Mouse (Mus musculus) hindbrain, embryonic 10.5 days (tissue): Measurements from ENCODE around the gene Gm6096. TPM values are rescaled to one million over a fixed set of nuclear protein-coding genes. Genes with fewer than 3 reads are reported as not detected.

Experiments used
- DNase-seq: peaks from one replicate; pipeline ENCODE4 v3.0.0-alpha.2; 2017; ENCODE audit warnings: low spot score
- H3K27ac ChIP-seq: fragments of 300-500 bp; sonication (generic); 2 replicates; pipeline ENCODE4 v1.5.1; 2016; ENCODE audit warnings: mild to moderate bottlenecking, moderate library complexity
- H3K27me3 ChIP-seq: fragments of 300-500 bp; sonication (generic); 2 replicates; pipeline ENCODE4 v1.6.1; 2016; ENCODE audit warnings: mild to moderate bottlenecking; ENCODE audit not compliant: poor library complexity, insufficient read depth, severe bottlenecking
- H3K36me3 ChIP-seq: fragments of 300-500 bp; sonication (generic); 2 replicates; pipeline ENCODE4 v1.6.1; 2016; ENCODE audit warnings: mild to moderate bottlenecking, moderate library complexity
- H3K4me1 ChIP-seq: fragments of 300-500 bp; sonication (generic); replicated peaks from 2 replicates; pipeline ENCODE4 v1.6.1; 2016; ENCODE audit warnings: mild to moderate bottlenecking
- H3K4me3 ChIP-seq: fragments of 300-500 bp; sonication (generic); 2 replicates; pipeline ENCODE4 v1.5.1; 2016; ENCODE audit warnings: mild to moderate bottlenecking, moderate library complexity
- H3K9me3 ChIP-seq: fragments of 300-500 bp; sonication (generic); 2 replicates; pipeline ENCODE4 v1.6.1; 2016; ENCODE audit warnings: mild to moderate bottlenecking, moderate library complexity
- WGBS: fragments of 180-500 bp; shearing (Covaris S2); methylation state at CpG from one replicate; pipeline ENCODE4 v1.1.7; 2016; 5-methylcytosine and 5-hydroxymethylcytosine counted together
- polyA plus RNA-seq: library from polyadenylated mRNA; unstranded; fragments of >200 nt; fragmentation: Nextera tagmentation; extraction: Ambion mirVana; gene quantifications from 2 replicates; pipeline ENCODE4 v1.2.1, GENCODE M21; 2016

Gene Gm6096
- polyA plus RNA-seq, 1 experiment from 2014 or later, result not detected

DNA sequence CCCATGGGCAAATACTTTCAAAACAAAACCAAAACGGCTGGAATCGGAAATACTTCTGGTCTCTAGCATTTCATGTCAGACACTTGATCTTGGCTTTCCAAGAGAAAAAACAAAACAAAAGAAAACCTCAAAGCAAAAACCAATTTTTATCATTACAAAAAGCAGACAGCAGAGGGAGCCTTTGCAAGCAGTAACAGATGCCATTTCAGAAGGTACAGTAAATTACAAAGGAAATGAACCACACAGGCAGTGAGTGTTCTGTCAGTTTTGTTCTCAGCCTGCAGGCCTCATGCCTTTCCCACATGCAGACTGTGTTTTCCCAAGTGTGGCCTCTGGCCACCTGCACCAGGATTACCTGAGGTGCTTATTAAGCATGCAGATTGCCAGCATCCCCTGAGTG lies 1.2 kb downstream of the Gm6096 start:
- no peaks in the 10 kb centered on the region for H3K4me1 ChIP-seq
- H3K27ac ChIP-seq, result no peak overlapping the region
- H3K36me3 ChIP-seq, result peaks cover 78% of the 10 kb centered on the region
- no peak for DNase-seq
- no peak overlapping the region for H3K4me3 ChIP-seq
- H3K27me3 ChIP-seq, result no peaks in the 10 kb centered on the region
- 87% methylated on average over 2 of the region's 2 CpGs for WGBS
- H3K9me3 ChIP-seq, result no peaks in the 10 kb centered on the region

DNA sequence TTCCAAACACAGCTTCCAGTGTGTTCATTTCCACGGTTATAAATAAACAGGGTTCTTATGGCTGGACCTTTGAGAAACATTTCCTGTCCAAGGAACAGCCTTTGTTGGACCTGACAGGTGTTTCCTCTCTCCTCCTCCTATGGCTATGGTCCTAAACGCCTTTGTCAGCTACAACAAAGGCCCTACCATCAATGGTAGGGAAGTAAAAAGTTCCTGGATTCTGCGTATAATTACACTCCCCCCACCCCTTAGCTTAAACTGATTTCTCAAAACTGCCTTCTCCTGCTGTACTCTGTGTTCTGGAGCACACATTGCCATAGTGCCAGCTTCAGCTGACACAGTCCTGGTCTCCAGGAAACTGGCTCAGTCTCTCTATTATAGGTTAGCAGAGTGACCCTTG lies 4.3 kb downstream of the Gm6096 start:
- 79% methylated on average over 3 of the region's 3 CpGs for WGBS
- H3K27ac ChIP-seq, result no peak overlapping the region
- no peaks in the 10 kb centered on the region for H3K27me3 ChIP-seq
- no peaks in the 10 kb centered on the region for H3K9me3 ChIP-seq
- peaks cover 65% of the 10 kb centered on the region for H3K36me3 ChIP-seq
- no peaks in the 10 kb centered on the region for H3K4me1 ChIP-seq
- no peak overlapping the region for H3K4me3 ChIP-seq
- no peak for DNase-seq

DNA sequence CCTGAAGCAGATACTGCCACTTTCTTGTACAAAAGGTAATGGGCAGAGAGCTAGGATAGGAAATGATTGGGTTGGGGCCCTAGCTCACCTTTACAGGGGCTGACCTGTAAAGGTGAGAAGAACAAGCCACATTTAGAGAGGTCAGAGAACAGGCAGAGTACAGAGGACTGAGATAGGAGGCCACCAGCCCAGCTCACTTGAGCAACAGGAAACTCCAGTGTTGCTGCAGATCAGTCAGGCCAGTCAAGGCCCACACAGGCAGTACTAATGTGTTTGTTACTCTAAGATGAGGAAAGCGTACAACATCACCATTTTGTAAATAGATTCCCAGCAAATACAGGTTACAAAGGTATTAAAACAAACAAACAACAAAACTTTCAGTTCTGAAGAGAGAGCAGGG lies 5.1 kb downstream of the Gm6096 start:
- no peaks in the 10 kb centered on the region for H3K4me1 ChIP-seq
- no peak for DNase-seq
- 98% methylated on average over 1 of the region's 1 CpGs for WGBS
- H3K27ac ChIP-seq, result no peak overlapping the region
- no peaks in the 10 kb centered on the region for H3K27me3 ChIP-seq
- H3K9me3 ChIP-seq, result no peaks in the 10 kb centered on the region
- H3K36me3 ChIP-seq, result peaks cover 64% of the 10 kb centered on the region
- H3K4me3 ChIP-seq, result no peak overlapping the region

DNA sequence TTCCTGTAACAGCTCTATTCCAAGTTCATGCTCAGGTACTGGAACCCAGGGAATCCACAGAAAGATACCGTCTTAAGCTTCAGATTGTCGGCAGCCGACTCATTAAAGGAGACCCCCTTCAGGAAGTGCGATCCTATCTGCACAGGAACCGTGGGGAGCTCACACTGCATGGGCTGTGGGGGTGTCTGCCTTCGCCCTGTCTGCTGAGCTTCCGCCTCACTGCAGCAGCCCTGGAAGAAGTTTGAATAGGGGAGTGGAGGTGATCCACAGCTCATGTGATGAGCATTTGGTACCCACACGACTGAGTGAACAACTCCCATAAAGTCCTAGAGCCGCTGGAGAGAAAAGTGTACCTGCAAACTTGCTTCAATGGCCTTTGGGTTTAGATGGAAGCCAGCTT lies 6.4 kb downstream of the Gm6096 start:
- Histone ChIP-seq H3K27me3 (no peaks in the 10 kb centered on the region), H3K36me3 (peaks cover 71% of the 10 kb centered on the region), H3K9me3 (no peaks in the 10 kb centered on the region), H3K4me3 (no peak overlapping the region), H3K4me1 (no peaks in the 10 kb centered on the region), H3K27ac (no peak overlapping the region)
- 84% methylated on average over 9 of the region's 9 CpGs for WGBS
- DNase-seq, result no peak

DNA sequence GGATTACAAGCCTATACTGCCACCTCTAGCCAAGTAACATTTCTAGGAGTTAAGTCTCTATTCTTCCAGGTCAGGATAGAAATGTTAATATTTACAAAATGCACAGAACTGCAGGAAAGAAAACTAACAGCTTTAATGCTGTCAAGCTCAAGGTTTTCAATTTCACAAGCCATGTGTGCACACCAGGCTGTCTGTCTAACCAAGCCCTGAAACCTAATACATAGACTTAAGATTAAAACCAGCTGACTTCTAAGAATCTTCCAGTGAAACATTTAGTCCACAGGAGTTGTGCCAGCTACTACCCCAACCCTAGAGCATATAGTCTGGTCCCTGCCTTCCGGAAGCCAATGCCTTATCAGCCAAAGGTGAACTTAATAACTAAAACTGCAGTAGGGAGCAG lies 7.6 kb downstream of the Gm6096 start:
- Histone ChIP-seq H3K27me3 (no peaks in the 10 kb centered on the region), H3K36me3 (peaks cover 70% of the 10 kb centered on the region), H3K4me3 (no peak overlapping the region), H3K9me3 (no peaks in the 10 kb centered on the region), H3K27ac (no peak overlapping the region), H3K4me1 (no peaks in the 10 kb centered on the region)
- DNase-seq, result no peak
- 78% methylated on average over 1 of the region's 1 CpGs for WGBS

DNA sequence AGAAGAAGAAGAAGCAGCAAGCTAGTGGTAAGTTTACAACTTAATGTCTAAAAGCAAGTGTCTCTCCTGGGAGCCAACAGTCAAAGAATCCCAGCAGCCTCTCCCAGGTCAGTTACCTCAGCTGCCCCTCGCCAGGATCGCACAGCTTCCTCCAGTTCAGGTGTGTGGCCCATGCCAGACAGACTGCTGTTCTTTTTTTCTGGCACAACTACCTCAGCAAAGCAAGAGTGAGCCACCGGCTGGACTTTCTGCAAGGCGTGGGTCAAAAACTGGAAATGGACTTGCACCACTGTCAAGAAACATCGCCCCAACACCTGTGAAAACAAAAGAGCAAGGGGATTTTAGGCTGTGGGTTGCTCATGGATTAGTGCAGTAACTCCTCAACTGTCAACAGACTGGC lies 12.6 kb downstream of the Gm6096 start:
- peaks cover 37% of the 10 kb centered on the region for H3K36me3 ChIP-seq
- H3K27ac ChIP-seq, result no peak overlapping the region
- no peaks in the 10 kb centered on the region for H3K4me1 ChIP-seq
- 93% methylated on average over 5 of the region's 5 CpGs for WGBS
- H3K4me3 ChIP-seq, result no peak overlapping the region
- no peaks in the 10 kb centered on the region for H3K27me3 ChIP-seq
- H3K9me3 ChIP-seq, result no peaks in the 10 kb centered on the region
- DNase-seq, result no peak

DNA sequence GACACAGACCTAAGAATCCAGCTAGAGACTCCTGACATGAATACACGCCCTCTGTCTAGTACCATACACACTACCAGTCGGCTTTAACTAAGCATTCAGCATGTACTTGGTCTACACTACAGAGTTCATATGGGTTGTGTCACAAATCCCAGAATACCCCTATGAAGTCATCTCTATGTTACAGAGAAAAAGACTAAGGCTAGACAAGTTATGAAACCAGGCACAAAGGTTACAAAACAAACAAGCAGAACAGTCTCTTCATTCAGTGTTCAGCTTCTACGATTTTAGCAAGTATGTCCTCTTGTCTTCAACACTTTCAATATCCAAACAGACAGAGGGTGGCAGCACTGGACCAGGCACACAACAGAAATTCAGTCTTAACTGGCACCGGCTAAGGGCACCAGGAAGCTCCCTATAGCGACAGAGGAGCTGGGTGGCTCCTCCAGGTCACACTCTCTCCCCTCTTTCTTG lies 15.1 kb downstream of the Gm6096 start:
- H3K4me3 ChIP-seq, result no peak overlapping the region
- no peak for DNase-seq
- H3K36me3 ChIP-seq, result peaks cover 29% of the 10 kb centered on the region
- H3K4me1 ChIP-seq, result no peaks in the 10 kb centered on the region
- 70% methylated on average over 5 of the region's 5 CpGs for WGBS
- H3K27me3 ChIP-seq, result no peaks in the 10 kb centered on the region
- no peak overlapping the region for H3K27ac ChIP-seq
- H3K9me3 ChIP-seq, result no peaks in the 10 kb centered on the region

DNA sequence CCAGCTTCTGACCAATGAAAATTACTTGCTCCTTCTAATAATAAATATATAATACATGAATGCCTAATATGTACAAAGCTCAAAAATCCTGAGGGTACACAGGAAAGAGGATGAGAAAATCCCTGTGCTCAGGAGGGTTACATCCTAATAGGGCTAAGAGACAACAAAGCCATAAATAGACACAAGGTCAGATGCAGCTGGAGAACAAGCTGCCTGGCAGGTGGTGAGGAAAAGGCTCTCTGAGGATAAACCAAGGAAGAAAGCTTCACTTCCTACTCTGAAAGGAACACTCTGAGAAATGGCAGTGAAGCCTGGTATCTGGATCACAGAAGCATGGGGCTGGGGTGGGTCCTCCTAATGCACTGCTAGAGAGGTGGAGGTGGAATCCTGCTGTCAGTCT lies 15.6 kb downstream of the Gm6096 start:
- no peak for DNase-seq
- H3K27me3 ChIP-seq, result no peaks in the 10 kb centered on the region
- no peak overlapping the region for H3K27ac ChIP-seq
- H3K36me3 ChIP-seq, result peaks cover 26% of the 10 kb centered on the region
- H3K4me1 ChIP-seq, result no peaks in the 10 kb centered on the region
- no peaks in the 10 kb centered on the region for H3K9me3 ChIP-seq
- H3K4me3 ChIP-seq, result no peak overlapping the region

DNA sequence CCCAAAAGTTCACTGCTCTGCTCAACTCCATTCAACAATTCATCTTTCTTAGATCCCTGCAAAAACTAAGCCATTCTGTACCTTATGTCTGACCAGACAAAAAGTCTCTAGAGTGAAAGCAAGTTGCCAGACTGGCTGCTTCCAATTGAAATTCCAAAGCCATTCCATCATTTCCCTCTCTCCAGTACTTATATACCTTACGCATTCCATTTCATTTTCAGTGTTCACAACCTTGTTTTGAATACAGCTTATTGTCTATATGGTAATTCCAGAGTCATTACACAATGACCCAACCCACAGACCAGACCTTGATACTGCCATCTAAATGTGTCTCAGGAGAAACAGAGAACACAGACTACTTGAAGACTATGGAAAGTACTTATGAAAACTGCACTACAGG lies 17.6 kb downstream of the Gm6096 start:
- Histone ChIP-seq H3K4me1 (no peaks in the 10 kb centered on the region), H3K27ac (no peak overlapping the region), H3K27me3 (no peaks in the 10 kb centered on the region), H3K36me3 (peaks cover 6% of the 10 kb centered on the region), H3K4me3 (no peak overlapping the region), H3K9me3 (no peaks in the 10 kb centered on the region)
- WGBS, result 75% methylated on average over 1 of the region's 1 CpGs
- no peak for DNase-seq

DNA sequence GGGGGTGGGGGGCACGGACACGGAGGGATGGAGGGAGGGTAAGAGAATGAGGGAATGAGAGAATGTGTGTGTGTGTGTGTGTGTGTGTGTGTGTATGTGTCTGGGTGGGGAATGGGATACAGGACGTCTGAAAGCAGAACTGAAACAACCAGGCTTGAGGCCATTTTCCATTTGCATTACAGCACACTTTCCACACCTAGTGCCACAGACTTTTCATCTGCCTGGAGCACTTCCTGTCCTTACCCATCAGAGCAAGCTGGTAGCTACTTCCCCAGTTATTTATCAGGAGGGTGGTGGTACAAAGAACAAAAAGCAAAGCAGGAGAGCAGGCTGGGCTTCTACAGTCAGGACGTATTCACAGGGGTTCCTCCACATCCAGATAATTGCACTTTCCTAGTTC lies 21.6 kb downstream of the Gm6096 start:
- no peak overlapping the region for H3K27ac ChIP-seq
- H3K27me3 ChIP-seq, result no peaks in the 10 kb centered on the region
- H3K9me3 ChIP-seq, result no peaks in the 10 kb centered on the region
- H3K36me3 ChIP-seq, result peaks cover 13% of the 10 kb centered on the region
- 75% methylated on average over 4 of the region's 4 CpGs for WGBS
- H3K4me3 ChIP-seq, result no peak overlapping the region
- DNase-seq, result no peak
- no peaks in the 10 kb centered on the region for H3K4me1 ChIP-seq

DNA sequence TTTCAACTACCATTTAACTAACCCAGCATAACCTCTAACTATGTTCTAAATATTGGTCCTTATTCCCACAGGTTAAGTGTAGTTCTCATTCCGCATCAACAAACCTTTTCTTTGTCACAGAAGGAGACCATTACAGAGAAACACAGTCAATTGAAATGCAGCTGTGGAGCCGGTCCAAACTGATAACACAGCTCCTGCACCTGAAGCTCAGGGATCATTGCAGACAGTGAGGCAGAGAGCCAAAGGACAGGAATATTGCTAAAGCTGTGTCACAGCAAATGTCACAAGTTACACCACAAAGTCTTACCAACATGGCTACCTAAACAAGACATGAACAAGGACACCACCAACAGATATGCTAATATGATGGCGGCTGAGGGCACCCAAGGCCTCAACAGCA lies 25.2 kb downstream of the Gm6096 start:
- DNase-seq, result no peak
- H3K27me3 ChIP-seq, result no peaks in the 10 kb centered on the region
- WGBS, result 94% methylated on average over 3 of the region's 3 CpGs
- no peaks in the 10 kb centered on the region for H3K9me3 ChIP-seq
- no peak overlapping the region for H3K4me3 ChIP-seq
- no peaks in the 10 kb centered on the region for H3K4me1 ChIP-seq
- peaks cover 20% of the 10 kb centered on the region for H3K36me3 ChIP-seq
- H3K27ac ChIP-seq, result no peak overlapping the region

DNA sequence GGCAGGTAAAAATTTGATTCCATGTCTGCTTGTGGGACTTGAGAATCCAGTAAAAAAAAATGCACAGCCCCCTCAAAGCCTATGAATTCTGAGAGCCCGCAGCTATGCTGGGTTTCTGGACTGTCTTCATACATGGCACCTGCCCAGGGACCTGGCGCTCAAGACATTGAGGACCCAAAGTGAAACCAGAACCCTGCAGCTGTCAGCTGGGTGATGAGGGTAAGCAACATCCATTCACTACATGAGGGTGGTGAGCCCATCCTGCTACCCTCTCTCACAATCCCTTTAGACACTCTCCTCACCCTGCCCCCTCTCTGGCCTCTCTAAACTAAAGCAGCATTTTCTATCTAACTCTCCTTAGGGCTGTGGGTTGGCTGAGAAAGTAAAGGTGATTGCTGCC lies 26.8 kb downstream of the Gm6096 start:
- no peaks in the 10 kb centered on the region for H3K9me3 ChIP-seq
- no peaks in the 10 kb centered on the region for H3K27me3 ChIP-seq
- H3K4me1 ChIP-seq, result no peaks in the 10 kb centered on the region
- H3K36me3 ChIP-seq, result peaks cover 20% of the 10 kb centered on the region
- no peak overlapping the region for H3K27ac ChIP-seq
- 96% methylated on average over 2 of the region's 2 CpGs for WGBS
- no peak overlapping the region for H3K4me3 ChIP-seq
- DNase-seq, result no peak

DNA sequence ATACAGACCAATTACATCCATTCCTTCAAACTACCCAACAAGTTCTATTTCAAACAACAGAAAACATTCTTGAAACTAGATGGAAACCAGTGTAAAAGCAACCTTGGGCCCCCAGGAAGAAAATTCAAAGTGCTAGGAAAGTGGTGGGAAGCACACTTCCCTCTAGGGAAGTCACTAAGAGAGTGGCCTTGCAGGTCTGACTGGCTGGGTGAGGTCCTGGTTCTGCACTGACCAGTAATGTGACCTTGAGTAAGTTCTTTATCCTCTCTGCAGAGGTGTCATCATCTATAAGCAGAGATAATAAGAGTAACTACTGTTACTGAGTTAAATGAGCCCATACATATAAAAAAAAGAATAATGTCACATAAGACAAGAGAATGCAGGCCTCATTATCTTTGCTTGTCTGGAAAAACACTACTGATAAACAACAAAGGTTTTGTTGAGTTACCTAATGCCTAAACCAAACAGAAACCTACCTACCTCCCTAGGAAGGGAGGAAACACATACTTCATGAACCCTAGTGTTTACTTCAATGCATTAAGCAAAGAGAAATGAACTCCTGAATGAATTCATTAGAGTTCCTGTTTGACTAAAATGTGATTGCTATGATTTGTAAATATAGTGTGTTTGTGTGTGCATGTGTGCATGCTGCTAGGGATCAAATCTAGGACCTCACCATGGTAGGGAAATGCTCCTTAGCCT lies 39.8 kb downstream of the Gm6096 start:
- Histone ChIP-seq H3K9me3 (no peaks in the 10 kb centered on the region), H3K4me3 (no peak overlapping the region), H3K27ac (no peak overlapping the region)

DNA sequence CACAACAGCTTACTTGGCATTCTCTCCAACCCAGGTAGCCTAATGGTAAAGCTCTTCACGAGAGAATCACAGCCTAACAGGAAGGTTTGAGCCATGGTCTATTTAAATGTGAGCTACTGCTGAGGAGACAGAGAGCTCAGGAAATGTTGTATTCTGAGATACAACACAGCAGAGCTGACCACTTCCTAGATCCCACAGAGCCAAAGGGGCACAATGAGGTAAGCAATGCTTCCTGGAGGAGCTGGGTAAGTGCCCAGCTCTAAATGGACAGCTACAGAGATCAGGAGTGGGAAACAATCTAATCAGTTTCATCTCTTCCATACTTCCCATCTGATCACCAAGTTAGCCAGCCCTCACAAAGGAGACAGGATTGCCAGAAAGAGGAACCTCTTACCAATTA lies 40.4 kb downstream of the Gm6096 start:
- H3K27ac ChIP-seq, result no peak overlapping the region
- no peaks in the 10 kb centered on the region for H3K9me3 ChIP-seq
- H3K4me3 ChIP-seq, result no peak overlapping the region
- no peaks in the 10 kb centered on the region for H3K27me3 ChIP-seq
- 80% methylated on average over 1 of the region's 1 CpGs for WGBS
- H3K4me1 ChIP-seq, result no peaks in the 10 kb centered on the region
- no peak for DNase-seq
- H3K36me3 ChIP-seq, result no peaks in the 10 kb centered on the region; the same call in 1 of the 2 replicates

More for the DNA sequence above, 39.8 kb downstream of the Gm6096 start:
- Histone ChIP-seq H3K4me1 (no peaks in the 10 kb centered on the region), H3K27me3 (no peaks in the 10 kb centered on the region), H3K36me3 (peaks cover under 1% of the 10 kb centered on the region; the same call in 1 of the 2 replicates)
- DNase-seq, result no peak
